Mouse (Mus musculus) stomach, embryonic 16.5 days (tissue): ENCODE measurements around the gene Ube2n. TPM values are rescaled to one million over a fixed set of nuclear protein-coding genes. Genes with fewer than 3 reads are reported as not detected.

Source experiments
- ATAC-seq: fragments of 200-750 bp; cut with Nextera tagmentation; 2 replicates; pipeline ENCODE4 v1.8.0; 2017; ENCODE audit warnings: moderate number of reproducible peaks, moderate TSS enrichment; ENCODE audit not compliant: insufficient read depth, low FRiP score
- H3K27ac ChIP-seq: fragments of 300-500 bp; sonication (generic); 2 replicates; pipeline ENCODE4 v1.5.1; 2014; ENCODE audit warnings: low read length
- H3K27me3 ChIP-seq: fragments of 300-500 bp; sonication (generic); 2 replicates; pipeline ENCODE4 v1.6.1; 2014; ENCODE audit warnings: low read length, control low read depth, mixed read lengths; ENCODE audit not compliant: control insufficient read depth, insufficient read depth
- H3K36me3 ChIP-seq: fragments of 300-500 bp; sonication (generic); 2 replicates; pipeline ENCODE4 v1.6.1; 2014; ENCODE audit warnings: low read length; ENCODE audit not compliant: control insufficient read depth, insufficient read depth
- H3K4me1 ChIP-seq: fragments of 300-500 bp; sonication (generic); 2 replicates; pipeline ENCODE4 v1.6.1; 2014; ENCODE audit warnings: low read length, control low read depth, mixed read lengths; ENCODE audit not compliant: control insufficient read depth, insufficient read depth
- H3K4me2 ChIP-seq: fragments of 300-500 bp; sonication (generic); 2 replicates; pipeline ENCODE4 v1.6.1; 2014; ENCODE audit warnings: low read depth, low read length, mixed read lengths
- H3K4me3 ChIP-seq: fragments of 300-500 bp; sonication (generic); replicated peaks from 2 replicates; pipeline ENCODE4 v1.5.1; 2014; ENCODE audit warnings: mild to moderate bottlenecking, low read length
- H3K9ac ChIP-seq: fragments of 300-500 bp; sonication (generic); 2 replicates; pipeline ENCODE4 v1.6.1; 2014; ENCODE audit warnings: low read length
- H3K9me3 ChIP-seq: fragments of 300-500 bp; sonication (generic); replicated peaks from 2 replicates; pipeline ENCODE4 v1.6.1; 2016; ENCODE audit warnings: low read length, control low read depth; ENCODE audit not compliant: control insufficient read depth
- WGBS: fragments of 180-500 bp; shearing (Covaris S2); extraction: QIAGEN DNeasy Blood & Tissue Kit; methylation state at CpG from one replicate; pipeline ENCODE4 v1.1.7; 2014; 5-methylcytosine and 5-hydroxymethylcytosine counted together
- polyA plus RNA-seq: library from polyadenylated mRNA; unstranded; fragments of >200 nt; fragmentation: Nextera tagmentation; extraction: Ambion mirVana; gene quantifications from 2 replicates; pipeline ENCODE4 v1.2.1, GENCODE M21; 2015

Gene Ube2n
- polyA plus RNA-seq, 1 experiment from 2014 or later, result 302 TPM

DNA sequence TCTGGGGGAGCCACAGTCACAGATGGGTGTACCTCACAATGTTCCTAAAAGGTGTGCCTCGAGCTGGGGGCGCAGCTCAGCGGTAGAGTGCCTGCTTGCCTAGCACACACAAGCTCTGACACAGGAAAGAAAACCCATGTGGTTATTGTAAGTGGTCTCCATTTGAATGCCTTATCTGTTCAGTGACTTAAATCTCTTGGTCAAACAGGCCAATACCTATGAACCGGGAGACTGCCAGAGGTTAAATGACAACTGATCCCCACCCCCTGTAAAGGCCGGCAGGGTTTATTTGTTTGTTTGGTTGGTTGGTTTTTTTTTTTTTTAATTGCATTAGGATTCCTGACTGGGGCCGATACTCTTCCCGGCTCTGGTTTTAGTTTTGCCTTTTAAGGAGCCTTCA lies 44.5 kb downstream of the Ube2n start:
- H3K9ac ChIP-seq, result no peak overlapping the region
- 61% methylated on average over 7 of the region's 7 CpGs for WGBS
- H3K27ac ChIP-seq, result no peak overlapping the region
- H3K4me2 ChIP-seq, result no peak overlapping the region
- H3K4me3 ChIP-seq, result no peak overlapping the region
- H3K36me3 ChIP-seq, result no peaks in the 10 kb centered on the region; the same call in 1 of the 2 replicates
- no peaks in the 10 kb centered on the region for H3K9me3 ChIP-seq
- no peak for ATAC-seq
- no peaks in the 10 kb centered on the region for H3K27me3 ChIP-seq
- H3K4me1 ChIP-seq, result peaks cover 13% of the 10 kb centered on the region; the same call in 1 of the 2 replicates

DNA sequence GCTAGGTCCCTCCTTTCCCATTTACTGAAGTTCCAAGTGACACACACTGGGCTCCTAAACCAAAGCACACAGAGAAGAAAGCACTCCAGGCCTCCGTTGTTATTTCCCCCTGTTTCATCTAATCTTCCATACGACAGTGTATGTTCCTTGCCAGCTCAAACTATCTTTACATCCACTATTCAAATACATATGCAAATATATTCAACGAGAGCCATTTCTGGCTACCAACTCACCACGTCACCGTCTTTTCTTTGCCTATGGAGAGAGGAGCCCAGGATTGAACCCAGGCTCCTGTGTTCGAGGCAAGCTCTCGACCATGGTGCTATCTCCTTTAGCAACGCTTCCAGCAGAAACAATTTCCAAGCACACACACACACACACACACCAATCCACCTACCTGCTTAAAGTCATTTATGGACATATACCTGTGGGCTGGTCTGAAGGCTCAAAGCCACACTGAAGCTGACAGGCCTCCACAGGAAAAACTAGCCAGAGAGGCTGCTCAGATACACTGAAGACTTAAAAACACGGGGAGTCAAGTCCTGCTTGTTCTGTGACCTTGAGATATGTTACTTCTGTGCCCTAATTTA lies 45.5 kb downstream of the Ube2n start:
- no peak for ATAC-seq
- Histone ChIP-seq H3K9ac (no peak overlapping the region), H3K27ac (no peak overlapping the region), H3K9me3 (no peaks in the 10 kb centered on the region), H3K27me3 (no peaks in the 10 kb centered on the region), H3K4me1 (peaks cover 22% of the 10 kb centered on the region), H3K36me3 (no peaks in the 10 kb centered on the region; the same call in 1 of the 2 replicates), H3K4me3 (no peak overlapping the region; the same call in 1 of the 2 replicates), H3K4me2 (no peak overlapping the region)
- 77% methylated on average over 9 of the region's 9 CpGs for WGBS

DNA sequence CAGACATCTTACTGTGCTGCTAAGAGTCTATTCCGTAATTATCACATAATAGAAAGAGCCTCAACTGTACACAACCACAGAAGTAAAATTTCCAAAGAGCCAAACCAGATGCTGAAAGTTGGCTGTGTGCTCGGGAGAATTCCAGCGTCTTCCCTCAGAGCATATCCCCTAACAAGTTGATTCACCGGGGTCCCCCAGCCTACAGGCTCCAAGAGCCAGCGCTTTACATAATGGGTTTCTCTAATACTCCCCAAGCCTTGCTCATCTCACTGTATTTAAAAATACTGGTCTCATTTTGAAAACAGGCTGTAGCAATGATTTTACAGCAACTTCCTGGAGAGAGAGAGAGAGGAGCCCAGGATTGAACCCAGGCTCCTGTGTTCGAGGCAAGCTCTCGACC lies 46.7 kb downstream of the Ube2n start:
- ATAC-seq, result no peak

DNA sequence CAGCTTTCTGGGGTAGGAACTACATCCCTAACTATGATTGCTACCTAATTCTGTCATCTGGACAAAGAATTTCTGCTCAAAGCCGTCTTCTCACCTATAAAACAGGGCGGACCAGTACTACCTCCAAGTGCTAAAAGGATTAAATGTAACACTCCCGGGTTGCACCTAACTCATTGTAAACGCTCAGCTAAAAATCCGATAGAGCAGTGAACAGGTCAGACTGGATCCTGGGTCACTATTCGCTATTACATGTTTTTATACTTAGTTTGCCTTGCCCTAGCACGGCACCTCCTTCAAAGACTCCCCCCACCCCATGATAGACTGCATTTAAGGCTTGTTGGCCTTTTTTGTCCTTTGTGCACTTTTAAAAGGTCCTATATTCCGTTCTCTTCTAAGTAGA lies 47.5 kb downstream of the Ube2n start:
- H3K27me3 ChIP-seq, result no peaks in the 10 kb centered on the region
- H3K4me2 ChIP-seq, result peak overlapping the region; percentile 68
- H3K36me3 ChIP-seq, result no peaks in the 10 kb centered on the region; the same call in 1 of the 2 replicates
- 2% methylated on average over 8 of the region's 8 CpGs for WGBS
- H3K27ac ChIP-seq, result peak overlapping the region; percentile 93
- H3K9me3 ChIP-seq, result no peaks in the 10 kb centered on the region
- peaks cover 24% of the 10 kb centered on the region for H3K4me1 ChIP-seq
- 0 out of 2 replicates have a peak, but pooled peaks have one; percentile 11 for ATAC-seq
- peak overlapping the region; percentile 96 for H3K4me3 ChIP-seq
- peak overlapping the region; percentile 98 for H3K9ac ChIP-seq

More for the DNA sequence above, 46.7 kb downstream of the Ube2n start:
- H3K27ac ChIP-seq, result no peak overlapping the region; the same call in 1 of the 2 replicates
- no peaks in the 10 kb centered on the region for H3K27me3 ChIP-seq
- peak overlapping the region; percentile 96 for H3K4me3 ChIP-seq
- peak overlapping the region; percentile 68 for H3K4me2 ChIP-seq
- H3K4me1 ChIP-seq, result peaks cover 24% of the 10 kb centered on the region
- WGBS, result 31% methylated on average over 7 of the region's 7 CpGs
- H3K9me3 ChIP-seq, result no peaks in the 10 kb centered on the region
- H3K9ac ChIP-seq, result peak overlapping the region; percentile 98
- no peaks in the 10 kb centered on the region; the same call in 1 of the 2 replicates for H3K36me3 ChIP-seq

DNA sequence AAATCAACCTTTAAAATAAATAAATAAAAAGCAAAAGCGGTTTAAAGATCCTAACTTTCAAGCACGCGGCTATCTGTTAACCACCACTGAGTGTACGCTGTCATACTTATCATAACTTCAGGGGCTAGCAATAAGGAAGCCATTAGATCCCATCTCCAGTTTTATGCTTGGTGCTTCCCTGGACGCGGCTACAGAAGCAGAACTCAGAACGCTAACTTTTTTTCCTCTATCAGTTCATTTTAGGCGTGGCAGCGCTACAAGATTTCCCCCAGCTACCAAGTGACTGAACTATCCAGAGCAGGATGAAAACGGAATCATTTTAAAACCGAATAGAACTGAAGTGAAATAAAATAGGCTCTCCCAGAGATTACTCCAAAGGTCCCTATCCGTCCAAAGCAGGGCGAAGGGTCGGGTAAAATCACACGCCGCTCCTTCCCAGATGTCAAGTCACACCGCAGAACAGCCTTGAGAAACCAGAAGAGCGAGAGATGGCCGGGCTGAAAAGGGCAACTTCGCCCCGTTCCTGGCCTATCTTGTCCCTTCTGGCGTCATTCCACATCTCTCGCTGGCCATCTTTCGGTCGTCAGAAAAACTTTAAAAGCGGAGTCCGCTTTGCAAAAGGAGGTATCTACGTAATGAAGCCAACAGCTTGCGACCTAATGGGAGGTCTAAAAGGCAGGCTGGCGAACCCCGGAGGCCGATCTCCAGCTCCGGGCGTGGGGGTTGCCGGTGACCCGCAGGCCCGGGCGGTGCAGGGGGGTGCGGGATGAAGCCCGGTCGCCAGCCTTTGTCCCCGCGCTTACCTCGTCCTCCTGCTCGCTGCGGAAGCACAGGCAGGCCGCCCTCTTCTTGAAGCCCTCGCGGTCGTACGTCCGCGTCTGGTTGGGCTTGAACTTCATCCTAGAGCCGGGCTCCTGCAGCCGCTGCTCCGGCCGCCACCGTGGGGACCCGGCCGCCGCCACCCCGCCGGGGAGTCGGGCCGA lies 48.2 kb downstream of the Ube2n start:
- no peaks in the 10 kb centered on the region for H3K9me3 ChIP-seq
- no peaks in the 10 kb centered on the region for H3K36me3 ChIP-seq
- peak overlapping the region; percentile 68 for H3K4me2 ChIP-seq
- H3K4me1 ChIP-seq, result peaks cover 24% of the 10 kb centered on the region
- WGBS, result under 1% methylated on average over 65 of the region's 65 CpGs
- H3K9ac ChIP-seq, result peak overlapping the region; percentile 98
- H3K4me3 ChIP-seq, result peak overlapping the region; percentile 96
- ATAC-seq, result peak; percentile 42
- peak overlapping the region; percentile 93 for H3K27ac ChIP-seq
- no peaks in the 10 kb centered on the region for H3K27me3 ChIP-seq

DNA sequence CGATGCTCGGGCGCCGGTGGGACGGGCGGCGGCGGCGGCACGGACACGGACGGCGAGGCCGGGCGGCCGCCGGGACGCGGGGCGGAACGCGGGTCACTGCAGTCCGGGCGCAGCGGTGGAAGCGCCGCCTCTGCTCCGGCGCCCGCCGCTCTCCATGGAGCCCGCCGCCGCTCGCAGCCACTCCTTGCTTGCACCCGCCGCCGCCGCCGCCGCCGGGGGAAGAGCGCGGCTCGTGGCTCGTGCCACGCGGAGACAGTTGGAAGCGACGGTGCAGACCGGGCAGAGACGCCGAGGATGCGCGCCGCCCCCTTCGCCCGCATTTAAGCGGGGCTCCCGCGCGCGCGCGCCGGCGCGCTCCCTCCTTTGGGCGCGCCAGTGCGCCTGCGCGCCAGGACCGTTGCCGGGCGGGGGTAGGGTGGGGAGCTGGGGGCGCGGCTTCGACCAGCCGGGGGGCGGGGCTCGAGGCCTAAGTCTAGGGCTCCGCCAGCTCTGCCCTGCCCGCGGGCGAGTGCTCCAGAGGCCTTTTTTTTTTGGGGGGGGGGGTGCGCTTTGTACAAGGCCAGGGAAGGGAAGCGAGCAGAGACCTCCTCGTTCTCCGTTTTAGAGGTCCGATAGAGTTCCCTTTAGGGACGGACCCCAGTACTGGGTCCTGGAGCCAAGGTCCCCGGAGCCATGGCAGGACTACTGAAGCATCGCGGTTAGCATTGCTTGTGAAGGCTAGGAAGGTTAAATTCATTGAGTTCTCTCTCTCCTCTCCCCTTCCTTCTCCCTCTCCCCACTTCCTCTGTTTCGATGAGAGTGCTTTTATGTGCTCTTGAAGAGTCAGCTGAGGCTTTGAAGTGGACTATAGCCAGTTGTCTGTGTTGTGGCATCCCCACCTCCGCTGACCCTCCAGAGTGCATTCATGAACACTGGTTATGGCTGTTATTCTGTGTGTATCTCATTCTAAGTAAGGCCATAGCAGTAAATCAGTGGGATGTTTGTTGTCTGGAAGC lies 49.2 kb downstream of the Ube2n start, which contains the start of gene Nudt4:
TSS of gene Nudt4 (minus strand) at position 296 of the 995 bp plus-strand sequence.
- H3K4me3 ChIP-seq, result peak within 1 kb of the TSS; percentile 96
- H3K36me3 ChIP-seq, result no peaks in the 10 kb centered on the region
- peak within 1 kb of the TSS; percentile 98 for H3K9ac ChIP-seq
- no peaks in the 10 kb centered on the region for H3K9me3 ChIP-seq
- peak within 1 kb of the TSS; percentile 72 for H3K4me2 ChIP-seq
- peak; percentile 95 for ATAC-seq
- H3K27ac ChIP-seq, result peak within 1 kb of the TSS; percentile 93
- WGBS, result 1% methylated on average over 82 of the region's 97 CpGs
- H3K4me1 ChIP-seq, result peaks cover 22% of the 10 kb centered on the region
- H3K27me3 ChIP-seq, result no peaks in the 10 kb centered on the region

DNA sequence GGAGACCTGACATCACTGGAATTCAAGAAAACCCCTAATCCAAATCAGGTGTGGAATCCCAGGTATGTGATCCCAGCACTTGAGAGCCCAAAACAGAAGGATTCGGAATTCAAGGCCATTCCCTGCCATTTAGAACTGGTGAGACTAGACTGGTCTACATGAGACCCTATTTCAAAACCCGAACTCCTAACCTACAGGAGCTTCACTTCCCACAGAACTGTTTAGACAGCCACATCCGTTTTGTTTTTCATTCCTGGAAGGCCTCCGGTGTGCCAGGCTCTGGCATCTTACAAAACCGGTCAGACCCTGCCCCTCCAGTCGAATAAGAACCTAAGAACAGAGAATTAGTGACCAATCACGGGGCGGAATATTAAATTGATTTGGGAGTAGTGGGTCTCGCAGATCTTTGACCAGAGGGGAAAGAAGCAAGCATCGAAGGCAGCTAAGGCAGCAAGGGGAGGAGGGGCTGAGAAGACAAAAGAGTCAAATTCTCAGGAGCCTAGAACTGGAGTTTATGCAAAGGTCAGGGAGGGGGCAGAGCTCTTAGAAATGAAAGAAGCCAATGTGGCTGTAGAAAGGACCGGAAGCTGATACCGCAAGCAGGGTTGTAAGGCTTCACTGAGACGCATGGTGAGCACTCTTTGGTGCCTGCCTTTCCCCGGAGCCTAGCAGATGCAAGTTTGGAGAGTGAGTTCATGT lies 50.4 kb downstream of the Ube2n start:
- H3K9ac ChIP-seq, result no peak overlapping the region
- no peaks in the 10 kb centered on the region for H3K9me3 ChIP-seq
- no peak overlapping the region for H3K4me3 ChIP-seq
- no peak for ATAC-seq
- H3K4me1 ChIP-seq, result peaks cover 18% of the 10 kb centered on the region
- H3K27ac ChIP-seq, result peak overlapping the region; percentile 23
- 26% methylated on average over 14 of the region's 14 CpGs for WGBS
- no peaks in the 10 kb centered on the region for H3K36me3 ChIP-seq
- no peak overlapping the region for H3K4me2 ChIP-seq
- H3K27me3 ChIP-seq, result no peaks in the 10 kb centered on the region

DNA sequence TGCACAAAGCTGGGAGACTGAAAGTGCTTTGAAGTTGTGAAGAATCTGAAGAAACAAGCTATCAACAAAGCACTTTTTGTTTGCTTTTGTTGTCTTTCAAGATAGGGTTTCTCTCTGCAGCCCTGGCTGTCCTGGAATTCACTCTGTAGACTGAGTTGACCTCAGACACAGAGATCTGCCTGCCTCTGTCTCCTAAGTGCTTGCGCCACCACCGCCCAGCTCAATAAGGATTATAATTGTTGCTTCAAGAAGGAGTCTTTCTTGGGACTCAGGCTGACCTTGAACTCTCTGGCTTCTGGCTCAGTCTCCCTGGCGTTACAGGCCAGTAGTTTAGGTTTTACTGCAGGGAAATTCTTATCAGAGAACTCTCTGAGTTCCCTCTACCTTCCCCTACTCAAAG lies 51.8 kb downstream of the Ube2n start:
- H3K9me3 ChIP-seq, result no peaks in the 10 kb centered on the region
- no peaks in the 10 kb centered on the region for H3K27me3 ChIP-seq
- WGBS, result 88% methylated on average over 3 of the region's 3 CpGs
- H3K27ac ChIP-seq, result no peak overlapping the region
- H3K9ac ChIP-seq, result no peak overlapping the region
- no peak for ATAC-seq
- H3K4me3 ChIP-seq, result no peak overlapping the region
- H3K4me1 ChIP-seq, result peaks cover 13% of the 10 kb centered on the region
- no peak overlapping the region for H3K4me2 ChIP-seq
- no peaks in the 10 kb centered on the region for H3K36me3 ChIP-seq
